Mouse (Mus musculus) ES-E14 (cell line): ENCODE measurements around the gene Arhgap28. TPM values are rescaled to one million over a fixed set of nuclear protein-coding genes. Genes with fewer than 3 reads are reported as not detected.

Experiments used
- DNase-seq: peaks from one replicate; pipeline ENCODE4 v3.0.0-alpha.2; 2013; ENCODE audit warnings: low read depth, low spot score
- H3K27ac ChIP-seq: 2 replicates; pipeline ENCODE4 v1.5.1; 2012; ENCODE audit warnings: low read depth, mild to moderate bottlenecking, low read length, moderate library complexity, mixed read lengths; ENCODE audit not compliant: poor library complexity, insufficient read depth, severe bottlenecking
- H3K36me3 ChIP-seq: 2 replicates; pipeline ENCODE4 v1.6.1; 2012; ENCODE audit warnings: mild to moderate bottlenecking, low read length, moderate library complexity, mixed read lengths; ENCODE audit not compliant: control insufficient read depth, poor library complexity, insufficient read depth, severe bottlenecking
- H3K4me1 ChIP-seq, 2 experiments: fragments of 150-350 bp in 1 of 2; sonication (generic) in 1 of 2; 2 replicates each; pipeline ENCODE4 v1.6.1; 2012; ENCODE audit warnings: low read length in 2 of 2, mild to moderate bottlenecking in 1 of 2, mixed read lengths in 1 of 2; ENCODE audit not compliant: control insufficient read depth in 2 of 2, insufficient read depth in 2 of 2, poor library complexity in 1 of 2
- H3K4me3 ChIP-seq, 2 experiments: fragments of 150-350 bp in 1 of 2; sonication (generic) in 1 of 2; 2 replicates each; pipeline ENCODE4 v1.5.1; 2012; ENCODE audit warnings: low read length in 2 of 2, low read depth in 1 of 2, mild to moderate bottlenecking in 1 of 2, mixed read lengths in 1 of 2; ENCODE audit not compliant: insufficient read depth in 1 of 2, poor library complexity in 1 of 2, severe bottlenecking in 1 of 2
- H3K9ac ChIP-seq: 2 replicates; pipeline ENCODE4 v1.6.1; 2012; ENCODE audit warnings: low read depth, mild to moderate bottlenecking, low read length, mixed read lengths; ENCODE audit not compliant: poor library complexity, insufficient read depth, severe bottlenecking
- H3K9me3 ChIP-seq: fragments of 150-350 bp; sonication (generic); 2 replicates; pipeline ENCODE4 v1.6.1; 2012; ENCODE audit warnings: low read depth, mild to moderate bottlenecking, low read length; ENCODE audit not compliant: control insufficient read depth, insufficient read depth
- CHD2 ChIP-seq: IDR thresholded peaks from 2 replicates; pipeline ENCODE4 v1.6.1; 2014; ENCODE audit warnings: mild to moderate bottlenecking, low read depth, low read length, inconsistent platforms
- HCFC1 ChIP-seq: IDR thresholded peaks from 2 replicates; pipeline ENCODE4 v1.6.1; 2012; ENCODE audit warnings: low read length, inconsistent platforms, borderline replicate concordance; ENCODE audit not compliant: insufficient read depth
- MAFK ChIP-seq: IDR thresholded peaks from 2 replicates; pipeline ENCODE4 v1.6.1; 2014; ENCODE audit warnings: mild to moderate bottlenecking, low read depth, low read length, inconsistent platforms; ENCODE audit not compliant: insufficient read depth
- ZC3H11A ChIP-seq: IDR thresholded peaks from 2 replicates; pipeline ENCODE4 v1.6.1; 2012; ENCODE audit warnings: low read depth, mild to moderate bottlenecking, inconsistent platforms, low read length, borderline replicate concordance
- ZNF384 ChIP-seq: IDR thresholded peaks from 2 replicates; pipeline ENCODE4 v1.6.1; 2012; ENCODE audit warnings: low read depth, low read length, inconsistent platforms
- in situ Hi-C, 2 experiments: fragments of 600-800 bp; cut with MboI; formaldehyde crosslinking; loops; one replicate each; pipeline ENCODE4 v1.15.1; 2025; ENCODE audit warnings: low sequenced_read_pairs in 2 of 2, inconsistent platforms in 1 of 2; ENCODE audit not compliant: unreplicated experiment in 2 of 2
- total RNA-seq: library from RNA; depleted of rRNA; stranded (reverse); fragments of 300-350 nt; gene quantifications from 2 replicates; pipeline ENCODE4 v1.2.3, GENCODE M21; 2012

The Arhgap28 gene
- total RNA-seq, 1 experiment = 13.4 TPM

DNA sequence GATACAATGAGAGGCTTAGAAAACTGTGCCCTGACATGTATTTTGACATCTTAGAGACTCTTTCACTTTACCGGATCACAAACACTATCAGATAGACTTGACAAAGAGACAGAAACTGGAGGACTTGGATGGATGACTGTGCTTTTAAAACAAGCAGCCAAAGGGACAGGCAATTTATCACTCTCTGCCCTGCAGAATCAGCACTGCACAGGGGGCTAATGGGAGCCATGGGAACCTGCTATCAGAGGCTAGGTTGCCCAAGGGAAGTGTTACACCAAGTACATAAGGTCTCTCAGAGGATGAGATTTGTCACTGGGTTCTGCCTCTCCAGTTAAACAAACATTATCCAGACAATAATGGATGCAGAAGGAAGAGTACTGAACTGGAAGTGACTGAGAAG, 33.1 kb upstream of the Arhgap28 start:
- in situ Hi-C loops = no loop called here
- TF ChIP-seq CHD2 (no peak), ZC3H11A (no peak), ZNF384 (no peak), HCFC1 (no peak)
- no peak for DNase-seq

DNA sequence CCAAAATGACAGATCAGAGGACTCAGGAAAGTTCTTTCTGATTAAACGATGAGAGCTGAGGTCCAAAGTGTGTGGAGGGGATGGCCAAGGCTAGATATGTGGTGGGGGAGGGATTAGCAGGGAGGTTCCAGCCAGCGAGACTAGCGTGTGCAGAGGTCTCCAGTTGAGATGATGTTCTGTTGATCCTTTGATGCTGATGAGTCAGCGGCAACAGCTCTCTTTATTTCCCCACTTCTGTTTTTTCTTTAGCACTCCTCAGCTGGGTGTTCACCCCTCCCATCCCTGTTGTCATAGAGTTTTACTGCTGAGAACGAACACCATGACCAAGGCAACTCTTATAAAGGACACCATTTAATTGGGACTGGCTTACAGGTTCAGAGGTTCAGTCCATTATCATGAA, 25.6 kb upstream of the Arhgap28 start:
- Histone ChIP-seq H3K9ac (no peak overlapping the region), H3K4me3 (no peak overlapping the region), H3K4me1 (no peaks in the 10 kb centered on the region), H3K27ac (no peak overlapping the region), H3K9me3 (no peaks in the 10 kb centered on the region), H3K36me3 (no peaks in the 10 kb centered on the region)
- TF ChIP-seq ZC3H11A (no peak), CHD2 (no peak), MAFK (no peak), ZNF384 (no peak), HCFC1 (no peak)
- DNase-seq = no peak
- in situ Hi-C loops = no loop called here

More for the DNA sequence above, 33.1 kb upstream of the Arhgap28 start:
- no peak overlapping the region for H3K4me3 ChIP-seq
- H3K9ac ChIP-seq = no peak overlapping the region
- no peaks in the 10 kb centered on the region for H3K36me3 ChIP-seq
- H3K27ac ChIP-seq = no peak overlapping the region
- no peaks in the 10 kb centered on the region for H3K4me1 ChIP-seq
- H3K9me3 ChIP-seq = no peaks in the 10 kb centered on the region

DNA sequence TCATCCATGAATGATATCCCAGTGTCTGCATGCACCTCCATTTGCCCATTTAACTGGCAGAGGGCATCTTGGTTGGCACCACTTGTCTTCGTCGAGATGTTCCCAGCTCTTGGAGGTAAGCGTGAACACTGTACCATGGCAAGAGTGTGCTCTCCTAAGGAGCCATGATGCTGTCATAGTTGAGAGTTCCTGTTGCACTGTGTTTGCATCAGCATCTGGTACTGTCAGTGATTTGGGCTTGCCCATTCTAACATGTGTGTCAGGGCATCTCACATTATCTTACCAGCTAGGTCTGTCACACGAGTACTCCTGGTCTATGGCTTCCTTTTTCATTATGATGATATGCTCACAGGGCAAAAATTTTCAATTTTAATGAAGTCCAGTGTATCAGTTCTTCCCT, 24.6 kb upstream of the Arhgap28 start:
- in situ Hi-C loops = no loop called here
- Histone ChIP-seq H3K4me1 (no peaks in the 10 kb centered on the region), H3K36me3 (no peaks in the 10 kb centered on the region), H3K4me3 (no peak overlapping the region), H3K9me3 (no peaks in the 10 kb centered on the region), H3K9ac (no peak overlapping the region), H3K27ac (no peak overlapping the region)
- no peak for TF ChIP-seq CHD2
- TF ChIP-seq ZC3H11A = no peak
- TF ChIP-seq MAFK = no peak
- no peak for TF ChIP-seq ZNF384
- no peak for TF ChIP-seq HCFC1
- no peak for DNase-seq

DNA sequence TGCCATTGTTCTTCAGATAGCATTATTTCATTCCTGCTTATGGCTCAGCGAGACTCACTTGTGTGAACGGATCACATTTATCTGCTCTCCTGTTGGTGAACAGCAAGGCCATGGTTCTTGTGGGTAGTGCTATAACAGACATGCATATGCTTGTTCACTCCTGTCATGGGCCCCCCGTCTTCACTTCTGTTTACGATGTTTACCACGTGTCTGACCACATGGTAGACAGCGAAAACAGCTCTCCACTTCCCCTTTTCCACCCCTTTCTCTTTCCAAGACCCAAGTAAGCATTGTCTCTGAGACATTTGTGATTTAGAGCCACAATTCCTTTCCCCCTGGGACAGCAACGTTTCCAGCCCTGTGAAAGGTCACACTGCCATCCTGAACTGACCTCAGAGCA, 20.4 kb upstream of the Arhgap28 start:
- Histone ChIP-seq H3K9me3 (no peaks in the 10 kb centered on the region), H3K4me1 (no peaks in the 10 kb centered on the region), H3K27ac (no peak overlapping the region), H3K9ac (no peak overlapping the region), H3K4me3 (no peak overlapping the region), H3K36me3 (no peaks in the 10 kb centered on the region)
- DNase-seq = no peak
- TF ChIP-seq HCFC1 (no peak), ZNF384 (no peak), CHD2 (no peak), ZC3H11A (no peak), MAFK (no peak)
- in situ Hi-C loops = no loop called here

DNA sequence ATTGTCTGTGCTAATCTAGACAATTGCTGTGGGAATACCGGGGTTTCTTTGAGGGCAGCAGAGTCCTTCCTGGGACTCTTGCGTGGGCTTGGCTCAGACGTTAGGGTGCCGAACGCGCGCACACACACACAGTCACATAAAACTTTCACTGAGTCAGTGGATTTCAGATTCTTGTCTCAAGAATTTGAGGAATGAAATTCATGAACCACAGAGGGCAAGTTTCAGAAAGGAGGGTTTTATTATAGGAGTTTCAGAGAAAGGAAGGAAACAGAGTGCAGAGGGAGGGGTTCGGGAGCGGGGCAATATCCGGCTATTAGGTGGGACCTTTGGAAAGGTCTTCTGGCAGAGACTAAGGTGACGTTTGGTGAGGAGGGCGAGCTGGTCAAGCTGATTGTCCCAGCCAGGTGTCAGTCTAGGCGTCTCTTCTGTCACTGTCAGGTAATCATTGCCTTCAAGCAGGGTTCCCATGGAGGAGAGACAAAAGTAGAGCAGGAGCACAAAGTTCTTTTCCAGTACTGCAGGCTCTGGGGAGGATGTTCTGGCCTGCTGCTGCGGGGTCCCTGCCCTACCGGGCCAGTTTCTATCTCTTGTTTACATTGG, 15.6 kb upstream of the Arhgap28 start:
- DNase-seq = no peak
- TF ChIP-seq CHD2 = no peak
- TF ChIP-seq ZNF384 = no peak
- TF ChIP-seq HCFC1 = no peak
- no peak for TF ChIP-seq MAFK
- TF ChIP-seq ZC3H11A = no peak
- Histone ChIP-seq H3K9me3 (no peaks in the 10 kb centered on the region), H3K36me3 (no peaks in the 10 kb centered on the region), H3K27ac (no peak overlapping the region), H3K9ac (no peak overlapping the region), H3K4me1 (no peaks in the 10 kb centered on the region), H3K4me3 (no peak overlapping the region)
- in situ Hi-C loops = no loop called here
